Mouse (Mus musculus) stomach, embryonic 14.5 days (tissue): ENCODE measurements around the gene Srsf3. TPM values are rescaled to one million over a fixed set of nuclear protein-coding genes. Genes with fewer than 3 reads are reported as not detected.
A peak's percentile ranks its signal among the peaks of the same experiment; 100 is the strongest.
"Not testable (repeated sequence)": the region's sequence is repeated elsewhere in the genome, so short reads cannot be mapped to it uniquely, and the experiment has no call there.

Experiments
- ATAC-seq: fragments of 200-750 bp; cut with Nextera tagmentation; 2 replicates; pipeline ENCODE4 v1.8.0; 2017; ENCODE audit warnings: low read depth, moderate TSS enrichment; ENCODE audit not compliant: insufficient number of reproducible peaks, insufficient read depth, low FRiP score
- H3K27ac ChIP-seq: fragments of 300-500 bp; sonication (generic); 2 replicates; pipeline ENCODE4 v1.5.1; 2014; ENCODE audit warnings: mild to moderate bottlenecking, low read length, moderate library complexity, mixed read lengths
- H3K27me3 ChIP-seq: fragments of 300-500 bp; sonication (generic); 2 replicates; pipeline ENCODE4 v1.6.1; 2014; ENCODE audit warnings: low read length, control low read depth, mixed read lengths; ENCODE audit not compliant: control insufficient read depth, insufficient read depth
- H3K36me3 ChIP-seq: fragments of 300-500 bp; sonication (generic); 2 replicates; pipeline ENCODE4 v1.6.1; 2014; ENCODE audit warnings: mild to moderate bottlenecking, control low read depth, low read length, moderate library complexity, mixed read lengths; ENCODE audit not compliant: control insufficient read depth, insufficient read depth
- H3K4me1 ChIP-seq: fragments of 300-500 bp; sonication (generic); 2 replicates; pipeline ENCODE4 v1.6.1; 2014; ENCODE audit warnings: low read length, control low read depth, mixed read lengths; ENCODE audit not compliant: control insufficient read depth, insufficient read depth
- H3K4me2 ChIP-seq: fragments of 300-500 bp; sonication (generic); replicated peaks from 2 replicates; pipeline ENCODE4 v1.6.1; 2014; ENCODE audit warnings: low read depth, low read length, control low read depth
- H3K4me3 ChIP-seq: fragments of 300-500 bp; sonication (generic); 2 replicates; pipeline ENCODE4 v1.5.1; 2014; ENCODE audit warnings: low read depth, low read length, control low read depth
- H3K9ac ChIP-seq: fragments of 300-500 bp; sonication (generic); replicated peaks from 2 replicates; pipeline ENCODE4 v1.6.1; 2014; ENCODE audit warnings: low read depth, mild to moderate bottlenecking, control low read depth, low read length, moderate library complexity, mixed read lengths
- H3K9me3 ChIP-seq: fragments of 300-500 bp; sonication (generic); 2 replicates; pipeline ENCODE4 v1.6.1; 2016; ENCODE audit warnings: low read depth, low read length, control low read depth; ENCODE audit not compliant: control insufficient read depth
- WGBS: fragments of 180-500 bp; shearing (Covaris S2); extraction: QIAGEN DNeasy Blood & Tissue Kit; methylation state at CpG from one replicate; pipeline ENCODE4 v1.1.7; 2014; 5-methylcytosine and 5-hydroxymethylcytosine counted together
- polyA plus RNA-seq: library from polyadenylated mRNA; unstranded; fragments of >200 nt; fragmentation: Nextera tagmentation; extraction: Ambion mirVana; gene quantifications from 2 replicates; pipeline ENCODE4 v1.2.1, GENCODE M21; 2014

Srsf3 gene
- polyA plus RNA-seq, 1 experiment from 2014 or later = 593 TPM

GRCm38 (mm10) chr17:29031085-29031711 lies 1.2 kb upstream of the Srsf3 start:
- H3K36me3 ChIP-seq = not testable (repeated sequence)
- 51% methylated on average over 7 of the region's 7 CpGs for WGBS

GRCm38 (mm10) chr17:29031771-29032273 lies 606 bp upstream of the Srsf3 start:
- H3K27me3 ChIP-seq = no peaks in the 10 kb centered on the region
- H3K27ac ChIP-seq = peak overlapping the region; percentile 99
- H3K9me3 ChIP-seq = no peaks in the 10 kb centered on the region
- peaks cover 12% of the 10 kb centered on the region for H3K4me1 ChIP-seq
- H3K36me3 ChIP-seq = peaks cover 6% of the 10 kb centered on the region
- peak overlapping the region; percentile 95 for H3K4me3 ChIP-seq
- H3K9ac ChIP-seq = peak overlapping the region; percentile 96
- peak overlapping the region; percentile 78 for H3K4me2 ChIP-seq
- 1% methylated on average over 26 of the region's 26 CpGs for WGBS
- ATAC-seq = peak; percentile 35; the same call in 1 of the 2 replicates

More at GRCm38 (mm10) chr17:29031085-29031711, 1.2 kb upstream of the Srsf3 start:
- Histone ChIP-seq H3K4me3 (peak overlapping the region; percentile 95), H3K9ac (peak overlapping the region; percentile 96), H3K27ac (peak overlapping the region; percentile 99), H3K4me2 (peak overlapping the region; percentile 78)
- H3K9me3 ChIP-seq, H3K4me1 ChIP-seq, H3K27me3 ChIP-seq, ATAC-seq: not testable (repeated sequence)

- H3K27me3 ChIP-seq = no peaks in the 10 kb centered on the region
- no peak for ATAC-seq
- peak overlapping the region; percentile 97 for H3K4me2 ChIP-seq
- peak overlapping the region; percentile 95 for H3K4me3 ChIP-seq
- H3K27ac ChIP-seq = peak overlapping the region; percentile 99
- peaks cover 20% of the 10 kb centered on the region for H3K36me3 ChIP-seq
- peak overlapping the region; percentile 96 for H3K9ac ChIP-seq
- peaks cover 9% of the 10 kb centered on the region for H3K4me1 ChIP-seq
- H3K9me3 ChIP-seq = no peaks in the 10 kb centered on the region
- WGBS = 0% methylated on average over 6 of the region's 6 CpGs
Measured at GRCm38 (mm10) chr17:29033569-29034061, 1.2 kb downstream of the Srsf3 start.

GRCm38 (mm10) chr17:29034264-29034663 lies 1.8 kb downstream of the Srsf3 start:
- H3K4me1 ChIP-seq = peaks cover 9% of the 10 kb centered on the region
- peak overlapping the region; percentile 97 for H3K4me2 ChIP-seq
- H3K9me3 ChIP-seq = no peaks in the 10 kb centered on the region
- H3K9ac ChIP-seq = peak overlapping the region; percentile 96
- no peaks in the 10 kb centered on the region for H3K27me3 ChIP-seq
- ATAC-seq = no peak
- H3K4me3 ChIP-seq = peak overlapping the region; percentile 95
- peaks cover 27% of the 10 kb centered on the region for H3K36me3 ChIP-seq
- H3K27ac ChIP-seq = peak overlapping the region; percentile 99; the same call in 1 of the 2 replicates

- Histone ChIP-seq H3K27ac (no peak overlapping the region), H3K4me3 (peak overlapping the region; percentile 95), H3K9me3 (no peaks in the 10 kb centered on the region), H3K9ac (0 out of 2 replicates have a peak overlapping the region, but pooled peaks have one; percentile 96), H3K27me3 (no peaks in the 10 kb centered on the region), H3K4me2 (peak overlapping the region; percentile 97), H3K4me1 (peaks cover 10% of the 10 kb centered on the region), H3K36me3 (peaks cover 39% of the 10 kb centered on the region)
- no peak for ATAC-seq
Measured at GRCm38 (mm10) chr17:29035506-29035905, 3.1 kb downstream of the Srsf3 start.

GRCm38 (mm10) chr17:29039351-29039750 lies 6.9 kb downstream of the Srsf3 start:
- no peak overlapping the region for H3K4me3 ChIP-seq
- no peak overlapping the region for H3K9ac ChIP-seq
- peaks cover 71% of the 10 kb centered on the region for H3K36me3 ChIP-seq
- H3K27me3 ChIP-seq = no peaks in the 10 kb centered on the region
- H3K4me1 ChIP-seq = peaks cover 5% of the 10 kb centered on the region
- no peak overlapping the region for H3K27ac ChIP-seq
- WGBS = 66% methylated on average over 11 of the region's 11 CpGs
- H3K4me2 ChIP-seq = no peak overlapping the region
- H3K9me3 ChIP-seq = no peaks in the 10 kb centered on the region
- no peak for ATAC-seq

GRCm38 (mm10) chr17:29041632-29042031 lies 9.2 kb downstream of the Srsf3 start:
- H3K4me1 ChIP-seq, H3K27me3 ChIP-seq, ATAC-seq, H3K4me3 ChIP-seq, H3K9ac ChIP-seq, H3K4me2 ChIP-seq, H3K27ac ChIP-seq, H3K9me3 ChIP-seq: not testable (repeated sequence)
- H3K36me3 ChIP-seq = peaks cover 86% of the 10 kb centered on the region
- WGBS = 84% methylated on average over 3 of the region's 3 CpGs

GRCm38 (mm10) chr17:29042569-29042968 lies 10.1 kb downstream of the Srsf3 start:
- ATAC-seq = no peak
- H3K9ac ChIP-seq = no peak overlapping the region
- H3K4me1 ChIP-seq = peaks cover 2% of the 10 kb centered on the region; the same call in 1 of the 2 replicates
- H3K9me3 ChIP-seq = no peaks in the 10 kb centered on the region
- H3K36me3 ChIP-seq = peaks cover 83% of the 10 kb centered on the region
- no peak overlapping the region for H3K27ac ChIP-seq
- H3K4me2 ChIP-seq = no peak overlapping the region
- H3K27me3 ChIP-seq = no peaks in the 10 kb centered on the region
- H3K4me3 ChIP-seq = no peak overlapping the region
